Mouse (Mus musculus) olfactory bulb, adult 2 months (tissue): ENCODE data around the gene Mreg.

Experiments
- CTCF ChIP-seq: fragments of 200-500 bp; IDR thresholded peaks from 2 replicates; pipeline ENCODE4 v1.5.1; 2012; ENCODE audit warnings: low read depth, mild to moderate bottlenecking, low read length, moderate library complexity; ENCODE audit not compliant: insufficient read depth
- POLR2A ChIP-seq: fragments of 200-500 bp; IDR thresholded peaks from 2 replicates; pipeline ENCODE4 v1.6.1; 2012; ENCODE audit warnings: mild to moderate bottlenecking, low read depth, low read length, moderate library complexity; ENCODE audit not compliant: insufficient read depth

- no peak for TF ChIP-seq POLR2A
- peak; percentile 65 for TF ChIP-seq CTCF
These were observed 70.1 kb downstream of the Mreg start for GRCm38 (mm10) chr1:72141893-72142480.
